Mouse (Mus musculus) cerebellum, adult 2 months (tissue): ENCODE measurements around the gene Olfr891.

Experiments
- CTCF ChIP-seq: fragments of 200-500 bp; IDR thresholded peaks from 2 replicates; pipeline ENCODE4 v1.5.1; 2011; ENCODE audit warnings: low read depth, mild to moderate bottlenecking, control low read depth, low read length, moderate library complexity, borderline replicate concordance; ENCODE audit not compliant: insufficient read depth
- POLR2A ChIP-seq: fragments of 200-500 bp; IDR thresholded peaks from 2 replicates; pipeline ENCODE4 v1.6.1; 2011; ENCODE audit warnings: low read length, control low read depth, borderline replicate concordance; ENCODE audit not compliant: insufficient read depth

- TF ChIP-seq CTCF (no peak), POLR2A (no peak)
These were observed 27.4 kb upstream of the Olfr891 start, which contains the start of gene Olfr893 for GRCm38 (mm10) chr9:38208065-38208464.
